Mouse (Mus musculus): ENCODE data around the gene Bcl7a. TPM values are rescaled to one million over a fixed set of nuclear protein-coding genes. Genes with fewer than 3 reads are reported as not detected.

Gene Bcl7a
- total and polyA plus RNA-seq, 2 experiments = 3.0 to 3.8 TPM

GRCm38 (mm10) chr5:123298526-123298925, 45.1 kb upstream of the Bcl7a start:
- Histone ChIP-seq H3K27me3 (ENCODE audit: control insufficient read depth, insufficient read depth, low read length) (no peaks in the 10 kb centered on the region), H3K4me1 (ENCODE audit: control insufficient read depth, insufficient read depth, low read length) (no peaks in the 10 kb centered on the region), H3K79me2 (ENCODE audit: control insufficient read depth, insufficient read depth, low read length) (no peaks in the 10 kb centered on the region), H3K4me3 (ENCODE audit: insufficient read depth, low read depth, low read length) (no peak overlapping the region), H3K9ac (ENCODE audit: low read depth, low read length) (no peak overlapping the region), H3K36me3 (ENCODE audit: control insufficient read depth, insufficient read depth, low read length) (no peaks in the 10 kb centered on the region), H3K27ac (replicated peaks; ENCODE audit: insufficient read depth, low read depth, low read length) (no peak overlapping the region)
- DNase-seq (ENCODE audit: extremely low read depth, low read depth, low spot score) = no peak
- WGBS = 89% methylated on average over 6 of the region's 6 CpGs
- TF ChIP-seq CTCF (IDR thresholded peaks at IDR 0.05; ENCODE audit: low read depth, low read length) = no peak
- no peak for TF ChIP-seq POLR2A (IDR thresholded peaks at IDR 0.05; ENCODE audit: extremely low read depth, insufficient read depth, low read length)

GRCm38 (mm10) chr5:123300496-123301034, 43.1 kb upstream of the Bcl7a start:
- no peak for TF ChIP-seq POLR2A (IDR thresholded peaks at IDR 0.05; ENCODE audit: extremely low read depth, insufficient read depth, low read length)
- TF ChIP-seq CTCF (IDR thresholded peaks at IDR 0.05; ENCODE audit: low read depth, low read length) = no peak
- Histone ChIP-seq H3K4me1 (ENCODE audit: control insufficient read depth, insufficient read depth, low read length) (no peaks in the 10 kb centered on the region), H3K27me3 (ENCODE audit: control insufficient read depth, insufficient read depth, low read length) (no peaks in the 10 kb centered on the region), H3K9ac (ENCODE audit: low read depth, low read length) (no peak overlapping the region), H3K79me2 (ENCODE audit: control insufficient read depth, insufficient read depth, low read length) (no peaks in the 10 kb centered on the region), H3K27ac (replicated peaks; ENCODE audit: insufficient read depth, low read depth, low read length) (no peak overlapping the region), H3K4me3 (ENCODE audit: insufficient read depth, low read depth, low read length) (no peak overlapping the region), H3K36me3 (ENCODE audit: control insufficient read depth, insufficient read depth, low read length) (no peaks in the 10 kb centered on the region)
- DNase-seq (ENCODE audit: extremely low read depth, low read depth, low spot score) = no peak
- WGBS = 81% methylated on average over 8 of the region's 8 CpGs

GRCm38 (mm10) chr5:123301780-123302521, 41.7 kb upstream of the Bcl7a start:
- Histone ChIP-seq H3K27me3 (ENCODE audit: control insufficient read depth, insufficient read depth, low read length) (no peaks in the 10 kb centered on the region), H3K4me1 (ENCODE audit: control insufficient read depth, insufficient read depth, low read length) (no peaks in the 10 kb centered on the region), H3K9ac (ENCODE audit: low read depth, low read length) (no peak overlapping the region), H3K27ac (replicated peaks; ENCODE audit: insufficient read depth, low read depth, low read length) (no peak overlapping the region), H3K79me2 (ENCODE audit: control insufficient read depth, insufficient read depth, low read length) (no peaks in the 10 kb centered on the region), H3K36me3 (ENCODE audit: control insufficient read depth, insufficient read depth, low read length) (no peaks in the 10 kb centered on the region), H3K4me3 (ENCODE audit: insufficient read depth, low read depth, low read length) (no peak overlapping the region)
- TF ChIP-seq CTCF (IDR thresholded peaks at IDR 0.05; ENCODE audit: low read depth, low read length) = no peak
- TF ChIP-seq POLR2A (IDR thresholded peaks at IDR 0.05; ENCODE audit: extremely low read depth, insufficient read depth, low read length) = no peak
- DNase-seq (ENCODE audit: extremely low read depth, low read depth, low spot score) = no peak
- 89% methylated on average over 20 of the region's 20 CpGs for WGBS

GRCm38 (mm10) chr5:123307630-123308282, 35.9 kb upstream of the Bcl7a start:
- no peaks in the 10 kb centered on the region for H3K4me1 ChIP-seq (ENCODE audit: control insufficient read depth, insufficient read depth, low read length)
- H3K27ac ChIP-seq (replicated peaks; ENCODE audit: insufficient read depth, low read depth, low read length) = no peak overlapping the region
- no peaks in the 10 kb centered on the region for H3K27me3 ChIP-seq (ENCODE audit: control insufficient read depth, insufficient read depth, low read length)
- WGBS = 77% methylated on average over 18 of the region's 18 CpGs
- TF ChIP-seq POLR2A (IDR thresholded peaks at IDR 0.05; ENCODE audit: extremely low read depth, insufficient read depth, low read length) (no peak), CTCF (IDR thresholded peaks at IDR 0.05; ENCODE audit: low read depth, low read length) (no peak)
- no peak overlapping the region for H3K9ac ChIP-seq (ENCODE audit: low read depth, low read length)
- H3K36me3 ChIP-seq (ENCODE audit: control insufficient read depth, insufficient read depth, low read length) = no peaks in the 10 kb centered on the region
- H3K4me3 ChIP-seq (ENCODE audit: insufficient read depth, low read depth, low read length) = no peak overlapping the region
- DNase-seq (ENCODE audit: extremely low read depth, low read depth, low spot score) = no peak
- no peaks in the 10 kb centered on the region for H3K79me2 ChIP-seq (ENCODE audit: control insufficient read depth, insufficient read depth, low read length)

GRCm38 (mm10) chr5:123309816-123310215, 33.8 kb upstream of the Bcl7a start:
- Histone ChIP-seq H3K4me1 (ENCODE audit: control insufficient read depth, insufficient read depth, low read length) (no peaks in the 10 kb centered on the region), H3K4me3 (ENCODE audit: insufficient read depth, low read depth, low read length) (no peak overlapping the region), H3K79me2 (ENCODE audit: control insufficient read depth, insufficient read depth, low read length) (no peaks in the 10 kb centered on the region), H3K36me3 (ENCODE audit: control insufficient read depth, insufficient read depth, low read length) (no peaks in the 10 kb centered on the region), H3K27ac (replicated peaks; ENCODE audit: insufficient read depth, low read depth, low read length) (no peak overlapping the region), H3K9ac (ENCODE audit: low read depth, low read length) (no peak overlapping the region), H3K27me3 (ENCODE audit: control insufficient read depth, insufficient read depth, low read length) (no peaks in the 10 kb centered on the region)
- 76% methylated on average over 10 of the region's 10 CpGs for WGBS
- TF ChIP-seq CTCF (IDR thresholded peaks at IDR 0.05; ENCODE audit: low read depth, low read length) = no peak
- TF ChIP-seq POLR2A (IDR thresholded peaks at IDR 0.05; ENCODE audit: extremely low read depth, insufficient read depth, low read length) = no peak
- no peak for DNase-seq (ENCODE audit: extremely low read depth, low read depth, low spot score)

- no peak for DNase-seq (ENCODE audit: extremely low read depth, low read depth, low spot score)
- Histone ChIP-seq H3K27ac (replicated peaks; ENCODE audit: insufficient read depth, low read depth, low read length) (no peak overlapping the region), H3K79me2 (ENCODE audit: control insufficient read depth, insufficient read depth, low read length) (no peaks in the 10 kb centered on the region), H3K36me3 (ENCODE audit: control insufficient read depth, insufficient read depth, low read length) (no peaks in the 10 kb centered on the region), H3K9ac (ENCODE audit: low read depth, low read length) (no peak overlapping the region), H3K4me3 (ENCODE audit: insufficient read depth, low read depth, low read length) (no peak overlapping the region), H3K4me1 (ENCODE audit: control insufficient read depth, insufficient read depth, low read length) (no peaks in the 10 kb centered on the region), H3K27me3 (ENCODE audit: control insufficient read depth, insufficient read depth, low read length) (no peaks in the 10 kb centered on the region)
- 79% methylated on average over 7 of the region's 7 CpGs for whole genome bisulfite sequencing
- TF ChIP-seq CTCF (IDR thresholded peaks at IDR 0.05; ENCODE audit: low read depth, low read length) (no peak), POLR2A (IDR thresholded peaks at IDR 0.05; ENCODE audit: extremely low read depth, insufficient read depth, low read length) (no peak)
Measured at GRCm38 (mm10) chr5:123310221-123310620, 33.4 kb upstream of the Bcl7a start.

All from liver, adult 2 months (tissue).